Mouse (Mus musculus) heart, adult 2 months (tissue): ENCODE measurements at regions not wholly inside any gene's neighbourhood (a gene's known extent, or its start where the extent isn't known, plus 50 kb on each side); places are given as distances from the start of the nearest gene placed in this dataset.

ENCODE experiments used
- CTCF ChIP-seq: fragments of 200-600 bp; IDR thresholded peaks from 2 replicates; pipeline ENCODE4 v1.8.1; 2022; ENCODE audit warnings: antibody characterized with exemption, mild to moderate bottlenecking, moderate library complexity
- EP300 ChIP-seq: fragments of 200-500 bp; IDR thresholded peaks from 2 replicates; pipeline ENCODE4 v1.6.1; 2011; ENCODE audit warnings: low read depth, low read length, control low read depth; ENCODE audit not compliant: insufficient read depth
- POLR2A ChIP-seq: fragments of 200-500 bp; IDR thresholded peaks from 2 replicates; pipeline ENCODE4 v1.6.1; 2011; ENCODE audit warnings: mild to moderate bottlenecking, low read depth, low read length, control low read depth; ENCODE audit not compliant: insufficient read depth

DNA sequence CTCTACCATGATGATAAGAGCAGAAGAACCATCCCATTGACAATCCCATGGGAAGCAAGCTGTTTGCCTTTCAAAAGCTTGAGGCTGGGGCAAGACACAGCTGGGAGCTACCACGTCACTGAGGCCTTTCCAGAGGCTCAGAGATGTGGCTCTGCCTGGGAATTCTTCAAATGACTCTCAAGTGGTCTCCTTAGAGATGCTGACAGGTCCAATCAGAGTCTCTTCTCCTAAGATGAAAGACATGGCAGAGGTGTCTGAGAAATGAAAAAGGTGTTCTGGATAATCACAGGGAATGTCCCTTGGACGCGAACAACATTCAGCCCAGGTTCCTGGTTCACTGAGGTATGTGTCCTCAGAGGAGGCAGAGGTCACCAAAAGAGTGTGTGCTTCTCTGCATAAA lies 287.7 kb downstream of the Fam49a start:
- TF ChIP-seq CTCF (no peak), POLR2A (no peak), EP300 (no peak)
